Mouse (Mus musculus) forelimb bud, embryonic 11.5 days (tissue): ENCODE results near the gene Cldn5.
A peak's percentile ranks its signal among the peaks of the same experiment; 100 is the strongest.

Experiments
- DNase-seq: peaks from one replicate; pipeline ENCODE4 v3.0.0-alpha.2; 2012; ENCODE audit warnings: low read depth, low spot score

The Cldn5 gene

GRCm38 (mm10) chr16:18785485-18785884 is 8.8 kb downstream of the Cldn5 start:
- no peak for DNase-seq

- no peak for DNase-seq
Observed at GRCm38 (mm10) chr16:18786652-18787051, 10.0 kb downstream of the Cldn5 start.

DNA sequence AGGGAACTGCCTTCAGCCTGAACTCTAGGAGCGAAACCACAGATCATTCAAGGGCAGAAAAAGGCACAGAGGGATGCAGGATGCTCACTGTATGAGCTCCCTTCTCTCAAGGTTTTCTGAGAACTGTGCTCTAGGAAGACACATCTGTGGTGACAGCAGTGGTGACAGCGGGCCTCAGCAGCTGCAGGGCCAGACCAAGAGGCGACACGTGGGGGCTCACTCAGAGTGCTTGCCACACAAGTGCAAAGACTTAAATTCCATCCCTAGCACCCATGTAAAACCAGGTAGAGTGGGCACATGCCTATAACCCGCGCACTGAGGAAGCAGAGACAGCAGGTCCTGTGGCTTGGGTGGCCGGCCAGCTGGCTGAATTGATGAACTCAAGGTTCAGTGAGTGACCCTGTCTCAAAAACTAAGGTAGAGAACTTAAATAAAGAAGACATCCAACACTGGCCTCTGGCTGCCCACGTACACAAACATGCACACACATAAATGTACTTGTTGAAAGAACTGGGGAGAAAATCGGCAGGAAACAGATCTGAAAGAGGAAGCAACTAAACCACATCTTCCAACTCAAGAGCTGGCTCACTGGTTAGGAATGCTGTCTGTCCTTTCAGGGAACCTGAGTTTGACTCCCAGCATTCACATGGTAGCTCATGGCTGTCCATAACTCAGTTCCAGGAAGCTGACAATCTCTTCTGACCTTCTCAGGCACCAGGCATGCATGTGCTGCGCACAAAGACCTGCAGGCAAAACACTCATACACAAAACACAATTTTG is 12.2 kb downstream of the Cldn5 start:
- DNase-seq: no peak

- no peak for DNase-seq
Observed at GRCm38 (mm10) chr16:18795223-18795899, 18.7 kb downstream of the Cldn5 start.

- no peak for DNase-seq
Observed at GRCm38 (mm10) chr16:18796645-18797044, 20.0 kb downstream of the Cldn5 start.

DNA sequence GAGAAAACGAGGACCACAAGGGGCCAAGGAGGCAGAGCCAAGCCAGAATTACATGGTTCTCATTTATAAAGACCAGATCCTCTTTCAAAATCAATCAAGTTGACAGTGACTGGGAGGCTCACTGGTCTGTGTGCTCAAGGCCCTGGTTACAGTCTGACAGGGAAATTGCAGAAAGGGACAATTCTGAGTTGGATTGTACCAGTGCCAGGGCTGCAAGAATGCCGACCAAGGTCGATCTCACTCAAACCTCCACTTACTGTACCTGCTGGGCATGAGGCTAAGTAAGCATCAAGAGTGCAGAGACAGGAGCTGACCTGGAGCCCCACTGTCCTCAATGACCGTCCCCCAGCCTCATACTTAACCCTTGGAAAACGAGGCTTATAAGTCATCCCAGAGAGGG is 21.5 kb downstream of the Cldn5 start:
- DNase-seq: no peak

- peak; percentile 14 for DNase-seq
Observed at GRCm38 (mm10) chr16:18798841-18799240, 22.2 kb downstream of the Cldn5 start.

GRCm38 (mm10) chr16:18805746-18806145 is 29.1 kb downstream of the Cldn5 start:
- DNase-seq: no peak

DNA sequence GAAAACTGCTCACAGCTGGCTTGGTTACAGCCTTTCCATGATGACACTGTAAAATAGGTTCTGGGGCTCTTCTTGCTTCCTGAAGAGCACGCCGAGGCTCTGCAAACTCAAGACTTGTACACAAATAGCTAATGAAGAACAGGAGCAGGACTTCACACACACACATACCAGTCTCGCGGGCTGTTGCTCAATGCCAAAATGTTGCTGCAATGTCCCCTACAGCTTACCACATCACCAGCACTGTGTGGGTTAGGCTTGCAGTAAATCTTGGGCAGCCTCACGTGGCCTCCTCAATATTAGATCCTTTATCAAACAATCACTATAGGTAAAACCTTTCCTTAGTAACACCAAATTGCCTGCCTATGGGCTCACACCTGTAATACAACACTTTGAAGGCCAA is 32.4 kb downstream of the Cldn5 start:
- no peak for DNase-seq

- DNase-seq: peak; percentile 5
Observed at GRCm38 (mm10) chr16:18811032-18811431, 34.4 kb downstream of the Cldn5 start.

DNA sequence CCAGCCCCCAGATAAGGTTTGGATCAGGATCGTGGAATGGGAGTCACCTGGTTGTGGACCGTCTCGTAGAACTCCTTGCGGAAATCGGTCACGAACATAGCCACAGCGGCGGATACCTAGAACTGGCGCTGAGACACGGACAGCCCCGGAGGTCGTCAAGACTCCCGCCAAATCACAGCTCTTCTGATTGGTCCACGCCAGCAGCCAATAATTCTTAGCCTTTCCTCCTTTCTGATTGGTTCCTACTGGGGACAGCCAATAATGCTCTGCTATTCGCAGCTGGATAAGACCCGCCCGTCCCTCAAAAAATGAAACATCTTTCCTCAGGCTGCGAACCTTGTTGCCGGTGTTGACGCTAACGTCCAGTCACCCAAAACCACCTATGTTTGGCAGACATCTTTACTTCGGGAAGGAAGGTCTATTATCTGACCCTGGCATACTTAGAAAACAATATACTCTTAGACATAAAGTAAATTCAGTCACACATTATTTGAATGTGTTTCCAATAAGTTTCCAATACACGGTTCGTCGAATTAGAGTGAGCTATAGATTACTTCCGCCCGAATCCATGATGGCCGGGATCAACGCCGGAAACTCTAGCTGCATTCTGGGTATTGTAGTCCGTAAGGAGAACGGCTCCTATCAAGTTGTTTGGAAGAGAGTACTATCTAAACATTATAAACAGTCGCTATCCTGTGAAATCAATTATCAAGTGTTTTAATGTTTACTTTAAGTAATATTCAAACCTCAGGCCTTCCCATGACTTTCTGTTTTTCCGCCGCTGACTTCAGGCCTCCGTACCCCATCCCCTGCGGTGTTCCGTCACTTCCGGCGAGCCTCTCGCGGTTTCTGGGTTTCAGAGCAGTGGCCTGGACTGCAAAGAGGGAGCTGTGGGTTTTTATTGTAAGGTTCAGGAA is 35.1 kb downstream of the Cldn5 start, which contains the start of the genes Ufd1 and Cdc45:
TSS of gene Ufd1 (plus strand) at position 312 of the 917 bp plus-strand sequence.
TSS of gene Cdc45 (minus strand) at position 520 of the 917 bp plus-strand sequence.
- DNase-seq: peak; percentile 95

DNA sequence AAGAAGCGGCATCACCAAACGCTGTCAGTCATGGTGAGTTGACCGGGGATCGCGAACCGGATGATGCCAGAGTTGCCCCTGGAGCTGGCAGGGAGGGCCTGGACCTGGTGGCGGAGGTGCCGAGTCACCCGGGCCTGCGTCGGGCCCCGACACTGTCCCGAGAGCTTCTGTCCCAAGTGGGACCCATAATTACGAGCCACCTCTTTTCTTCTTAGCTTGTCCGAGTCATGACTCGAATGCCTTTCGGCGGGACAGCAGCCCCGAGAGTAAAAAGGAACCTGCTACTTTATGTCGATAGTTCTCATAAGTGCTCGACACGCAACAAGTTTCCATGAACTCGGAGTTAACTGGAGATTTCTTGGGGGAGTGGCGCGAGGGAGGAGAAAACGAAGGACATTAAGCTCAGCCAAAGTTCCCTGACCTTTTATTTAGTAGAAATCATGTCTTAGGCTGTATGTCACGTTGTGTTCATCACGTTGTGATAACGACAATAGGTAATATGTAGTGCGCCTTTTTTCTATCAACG is 35.8 kb downstream of the Cldn5 start:
- DNase-seq: no peak

- DNase-seq: no peak
Observed at GRCm38 (mm10) chr16:18822356-18822755, 45.7 kb downstream of the Cldn5 start.

GRCm38 (mm10) chr16:18822925-18823324 is 46.3 kb downstream of the Cldn5 start:
- DNase-seq: no peak
